Mouse (Mus musculus) layer of hippocampus, adult 2 months (tissue): Measurements from ENCODE around the gene Igfbp5. TPM values are rescaled to one million over a fixed set of nuclear protein-coding genes. Genes with fewer than 3 reads are reported as not detected.

Source experiments
- DNase-seq, 2 experiments: peaks; one replicate each; pipeline ENCODE4 v3.0.0; 2022; ENCODE audit warnings: low spot score in 2 of 2
- H3K27ac ChIP-seq: fragments of 200-600 bp; 2 replicates; pipeline ENCODE4 v1.8.1; 2022
- H3K4me3 ChIP-seq: fragments of 200-600 bp; 2 replicates; pipeline ENCODE4 v1.8.1; 2022; ENCODE audit warnings: mild to moderate bottlenecking
- CTCF ChIP-seq: fragments of 200-600 bp; conservative IDR thresholded peaks from 2 replicates; pipeline ENCODE4 v1.8.1; 2022; ENCODE audit warnings: antibody characterized with exemption, mild to moderate bottlenecking, moderate library complexity
- total RNA-seq, 2 experiments: library from RNA; stranded (reverse); gene quantifications; 2 replicates each; pipeline ENCODE4 v1.2.3; 2021

Gene Igfbp5
- total RNA-seq, 2 experiments from 2014 or later = 72.5 to 79.3 TPM

DNA sequence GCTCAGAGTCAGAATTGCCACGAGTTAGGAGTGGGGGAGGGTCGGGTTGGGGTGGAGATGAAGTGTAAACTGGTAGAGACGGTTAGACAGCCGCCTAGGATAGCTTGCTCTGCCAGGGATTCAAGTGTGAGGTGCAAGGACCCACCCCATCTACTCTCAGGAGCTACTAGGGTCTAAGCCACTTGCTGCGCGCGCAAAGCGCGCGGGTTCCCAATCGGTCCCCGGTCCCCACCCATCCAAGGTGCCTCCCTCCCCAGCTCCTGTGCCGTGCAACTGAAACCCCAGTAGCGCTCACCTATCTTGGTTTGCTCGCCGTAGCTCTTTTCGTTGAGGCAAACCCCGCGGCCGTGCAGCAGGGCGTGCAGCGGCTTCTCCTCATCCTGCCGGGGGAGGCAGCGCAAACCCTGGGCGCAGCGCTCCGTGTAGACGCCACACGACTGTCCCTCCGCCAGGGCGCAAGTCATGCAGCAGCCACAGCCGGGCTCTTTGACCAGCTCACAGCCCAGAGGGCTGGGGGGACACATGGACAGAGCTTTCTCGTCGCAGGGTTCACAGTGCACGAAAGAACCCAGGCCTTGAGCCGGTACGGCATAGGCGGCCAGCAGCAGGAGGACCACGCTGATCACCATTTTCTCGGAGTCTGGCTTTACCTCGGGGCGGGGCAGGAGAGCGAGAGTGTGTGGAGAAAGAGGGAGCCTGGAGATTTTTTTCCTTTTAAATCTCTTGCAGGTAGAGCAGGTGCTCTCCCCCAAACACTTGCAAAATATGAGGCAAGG lies 985 bp downstream of the Igfbp5 start:
- TF ChIP-seq CTCF = peak; percentile 24; the same call in 1 of the 2 replicates
- Histone ChIP-seq H3K27ac (peak overlapping the region; percentile 95), H3K4me3 (peak overlapping the region; percentile 68)
- DNase-seq = peak in 1 of 2 experiments; percentile 60

DNA sequence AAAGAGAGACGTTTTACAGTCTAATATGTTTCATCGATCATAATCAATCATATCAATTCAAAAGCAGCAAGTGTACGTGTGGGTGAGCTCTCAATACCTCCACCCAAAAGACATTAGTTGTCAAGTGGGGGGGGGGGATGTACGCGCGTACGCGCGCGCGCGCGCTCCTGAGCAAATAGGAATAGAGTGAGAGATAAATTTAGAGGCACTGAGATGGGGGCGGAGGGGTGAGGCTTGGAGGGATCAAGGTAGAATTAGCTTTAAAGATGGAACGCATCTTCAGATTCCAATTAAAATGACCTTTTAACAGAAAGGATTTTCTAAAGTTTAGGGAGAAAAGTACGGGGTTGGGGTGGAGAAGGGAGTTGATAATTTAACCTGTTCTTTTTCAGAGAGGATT lies 1.6 kb downstream of the Igfbp5 start:
- no peak for DNase-seq
- peak overlapping the region; percentile 95 for H3K27ac ChIP-seq
- TF ChIP-seq CTCF = no peak
- peak overlapping the region; percentile 68 for H3K4me3 ChIP-seq

DNA sequence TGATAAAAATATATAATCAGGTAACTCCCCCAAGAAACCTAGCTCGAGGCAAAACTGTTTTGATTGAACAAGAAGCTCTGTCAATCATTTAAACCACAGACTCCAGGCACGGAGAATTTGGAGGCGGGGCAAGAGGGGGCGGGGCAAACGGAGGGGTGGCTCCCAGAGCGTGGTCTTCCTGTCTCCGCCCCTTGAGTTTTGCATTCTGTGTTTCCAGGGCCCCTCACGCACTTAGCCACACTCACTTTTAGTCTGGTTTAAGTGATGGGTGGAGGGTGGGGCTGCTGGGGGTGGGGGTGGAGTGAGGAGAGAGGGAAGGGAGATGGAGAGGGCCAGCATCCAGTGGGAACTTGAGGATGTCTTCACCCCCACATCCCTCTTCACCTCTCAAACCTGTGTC lies 2.2 kb downstream of the Igfbp5 start:
- peak; percentile 78 to 82 for DNase-seq
- peak overlapping the region; percentile 98 for H3K27ac ChIP-seq

DNA sequence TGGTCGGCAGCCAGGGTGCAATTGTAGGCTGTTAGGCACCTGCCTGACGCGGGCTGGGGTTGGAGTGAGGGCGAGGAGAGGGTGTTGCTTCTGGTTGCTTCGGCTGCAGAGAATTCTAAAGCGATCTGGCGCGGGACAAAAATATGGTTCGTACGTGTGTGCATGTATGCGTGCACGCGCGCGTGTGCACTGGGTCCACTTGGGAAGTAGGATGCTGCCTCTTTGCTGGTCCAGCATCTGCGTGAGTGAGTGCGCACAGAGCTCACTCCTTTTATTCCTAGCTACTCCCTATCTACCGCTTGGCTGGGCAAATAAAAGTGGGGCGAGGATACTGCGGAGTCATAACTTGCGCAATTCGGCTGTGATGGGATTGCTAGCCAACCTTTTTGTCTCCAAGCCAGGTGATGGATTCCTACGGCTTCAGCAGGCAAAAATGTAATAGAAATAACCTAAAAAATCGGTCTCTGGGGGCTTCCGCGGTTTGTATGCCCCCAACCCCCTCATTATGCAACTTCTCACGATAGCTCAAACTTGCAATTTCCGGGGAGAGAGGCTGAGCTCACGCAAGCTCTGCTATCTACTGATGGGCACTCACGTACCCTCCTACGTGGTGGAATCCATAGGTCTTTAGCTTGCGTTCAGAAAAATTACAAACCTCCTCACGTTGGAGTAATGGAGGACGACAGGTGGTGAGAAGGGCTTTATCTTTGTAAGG lies 2.8 kb downstream of the Igfbp5 start:
- peak overlapping the region; percentile 66 for H3K4me3 ChIP-seq
- TF ChIP-seq CTCF = no peak
- DNase-seq = peak in 1 of 2 experiments; percentile 61
- peak overlapping the region; percentile 98 for H3K27ac ChIP-seq

More for the DNA sequence above, 2.2 kb downstream of the Igfbp5 start:
- peak overlapping the region; percentile 68 for H3K4me3 ChIP-seq
- no peak for TF ChIP-seq CTCF

DNA sequence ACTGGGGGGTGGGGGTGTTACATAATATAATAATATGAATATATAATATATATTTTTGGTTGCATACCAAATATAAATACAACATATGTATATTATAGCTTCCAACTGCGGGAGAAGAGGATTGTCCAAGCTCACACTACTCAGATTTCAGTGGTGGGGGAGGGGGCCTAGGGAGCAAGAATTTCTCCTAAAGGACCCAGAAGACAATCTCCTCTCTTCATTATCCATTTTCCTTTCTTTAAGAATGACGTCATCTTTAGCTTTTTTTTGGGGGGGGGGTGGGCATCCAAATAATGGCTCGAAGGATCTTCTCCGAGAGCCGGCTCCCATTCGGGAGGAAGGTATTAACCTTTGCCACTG lies 3.4 kb downstream of the Igfbp5 start:
- Histone ChIP-seq H3K4me3 (peak overlapping the region; percentile 66), H3K27ac (peak overlapping the region; percentile 98)
- no peak for DNase-seq
- no peak for TF ChIP-seq CTCF

GRCm38 (mm10) chr1:72870615-72871336 lies 3.9 kb downstream of the Igfbp5 start:
- TF ChIP-seq CTCF = no peak
- peak; percentile 88 to 93 for DNase-seq
- peak overlapping the region; percentile 98 for H3K27ac ChIP-seq
- H3K4me3 ChIP-seq = peak overlapping the region; percentile 66

GRCm38 (mm10) chr1:72869681-72870614 lies 4.7 kb downstream of the Igfbp5 start:
- H3K4me3 ChIP-seq = peak overlapping the region; percentile 66
- TF ChIP-seq CTCF = peak; percentile 24; the same call in 1 of the 2 replicates
- peak overlapping the region; percentile 98 for H3K27ac ChIP-seq
- peak; percentile 62 for DNase-seq

- Histone ChIP-seq H3K27ac (no peak overlapping the region; the same call in 1 of the 2 replicates), H3K4me3 (no peak overlapping the region)
- no peak for TF ChIP-seq CTCF
- DNase-seq = no peak
These were observed 5.4 kb downstream of the Igfbp5 start for GRCm38 (mm10) chr1:72869275-72869674.

DNA sequence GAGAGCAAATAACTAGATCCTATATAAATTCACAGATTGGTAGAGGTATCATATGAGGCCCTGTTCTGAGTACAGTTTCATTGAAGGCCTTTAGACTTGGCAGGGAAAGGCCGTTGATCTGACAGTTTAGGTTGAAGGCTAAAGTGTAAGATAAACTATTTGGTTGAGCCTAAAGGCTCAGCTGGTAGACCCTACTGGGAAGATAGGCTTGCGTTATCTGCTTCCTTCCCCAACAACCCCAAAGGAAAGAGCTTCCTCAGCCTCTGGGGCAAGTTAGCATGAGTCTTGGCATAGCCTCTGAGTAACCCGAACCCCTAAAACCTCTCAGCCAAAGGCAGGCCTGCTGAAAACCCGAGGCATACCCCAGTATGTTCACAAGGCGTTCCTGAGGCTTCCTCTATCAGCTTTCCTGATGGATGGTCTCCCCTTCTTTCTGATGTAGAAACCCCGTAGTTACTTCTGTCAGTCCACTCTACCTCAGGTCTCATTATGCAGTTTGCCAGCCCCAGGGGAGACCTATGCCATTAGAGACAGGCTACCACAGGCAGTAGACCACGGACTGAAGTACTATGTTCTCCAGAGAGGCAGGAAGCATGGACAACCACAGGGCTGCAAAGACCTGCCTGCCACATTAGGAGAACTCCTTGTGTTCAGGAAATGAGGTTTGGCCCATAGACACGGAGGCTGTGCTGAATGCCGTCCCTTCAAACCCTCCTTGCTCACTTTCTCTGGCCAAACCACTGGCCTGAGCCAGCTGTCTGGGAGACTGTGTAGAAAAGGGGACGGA lies 6.1 kb downstream of the Igfbp5 start:
- H3K4me3 ChIP-seq = no peak overlapping the region
- no peak for TF ChIP-seq CTCF
- H3K27ac ChIP-seq = no peak overlapping the region
- no peak for DNase-seq

GRCm38 (mm10) chr1:72867346-72867745 lies 7.3 kb downstream of the Igfbp5 start:
- Histone ChIP-seq H3K4me3 (no peak overlapping the region), H3K27ac (no peak overlapping the region)
- no peak for TF ChIP-seq CTCF
- no peak for DNase-seq

- no peak overlapping the region for H3K4me3 ChIP-seq
- no peak overlapping the region for H3K27ac ChIP-seq
- no peak for DNase-seq
- no peak for TF ChIP-seq CTCF
These were observed 8.3 kb downstream of the Igfbp5 start for GRCm38 (mm10) chr1:72866417-72866816.
